Mouse (Mus musculus) CH12.LX (cell line): Measurements from ENCODE around the gene Jun. TPM values are rescaled to one million over a fixed set of nuclear protein-coding genes. Genes with fewer than 3 reads are reported as not detected.

ENCODE experiments used
- DNase-seq: peaks from one replicate; pipeline ENCODE4 v3.0.0-alpha.2; 2013; ENCODE audit errors: extremely low read depth
- H3K27ac ChIP-seq: 2 replicates; pipeline ENCODE4 v1.5.1; 2012; ENCODE audit warnings: low read depth, mild to moderate bottlenecking, control low read depth, moderate library complexity; ENCODE audit not compliant: insufficient read depth
- H3K27me3 ChIP-seq: replicated peaks from 2 replicates; pipeline ENCODE3; 2012; ENCODE audit warnings: inconsistent platforms
- H3K36me3 ChIP-seq, 2 experiments: replicated peaks in 1 of 2; 2 replicates each; pipeline versions ENCODE3 to v1.6.1; 2012; ENCODE audit warnings: inconsistent platforms in 1 of 2, low read length in 1 of 2, mild to moderate bottlenecking in 1 of 2, mixed read lengths in 1 of 2, moderate library complexity in 1 of 2; ENCODE audit not compliant: control insufficient read depth in 1 of 2, insufficient read depth in 1 of 2
- H3K4me1 ChIP-seq, 2 experiments: 2 replicates each; pipeline ENCODE4 v1.6.1; 2012; ENCODE audit warnings: inconsistent platforms in 1 of 2, moderate library complexity in 1 of 2; ENCODE audit not compliant: insufficient read depth in 2 of 2, control insufficient read depth in 1 of 2
- H3K4me2 ChIP-seq: 2 replicates; pipeline ENCODE4 v1.6.1; 2012; ENCODE audit warnings: low read depth, mild to moderate bottlenecking, control low read depth; ENCODE audit not compliant: poor library complexity, insufficient read depth, severe bottlenecking
- H3K4me3 ChIP-seq, 3 experiments: fragments of 150-350 bp in 1 of 3; sonication (generic) in 1 of 3; replicated peaks in 1 of 3; 2 replicates each; pipeline versions ENCODE3 to v1.5.1; 2011 to 2012; ENCODE audit warnings: low read depth in 2 of 3, low read length in 2 of 3, mild to moderate bottlenecking in 2 of 3, moderate library complexity in 2 of 3, control low read depth in 1 of 3, improper control_type of control experiment in 1 of 3, inconsistent platforms in 1 of 3, mixed read lengths in 1 of 3; ENCODE audit not compliant: poor library complexity in 1 of 3
- H3K79me2 ChIP-seq: replicated peaks from 2 replicates; pipeline ENCODE4 v1.6.1; 2012; ENCODE audit warnings: mild to moderate bottlenecking, moderate library complexity; ENCODE audit not compliant: control insufficient read depth, poor library complexity, insufficient read depth, severe bottlenecking; ENCODE audit errors: extremely low read depth
- H3K9ac ChIP-seq: 2 replicates; pipeline ENCODE4 v1.6.1; 2012; ENCODE audit warnings: low read depth, mild to moderate bottlenecking, control low read depth, moderate library complexity; ENCODE audit not compliant: insufficient read depth
- H3K9me3 ChIP-seq: replicated peaks from 2 replicates; pipeline ENCODE3; 2012; ENCODE audit warnings: low read length, inconsistent platforms, mixed read lengths
- CTCF ChIP-seq, 2 experiments: IDR thresholded peaks in 1 of 2; conservative IDR thresholded peaks in 1 of 2; 2 replicates each; pipeline ENCODE4 v1.5.1; 2011 to 2012; ENCODE audit warnings: low read depth in 2 of 2, low read length in 2 of 2, improper control_type of control experiment in 1 of 2, inconsistent platforms in 1 of 2, mild to moderate bottlenecking in 1 of 2, moderate library complexity in 1 of 2
- ELF1 ChIP-seq: IDR thresholded peaks from 2 replicates; pipeline ENCODE4 v1.6.1; 2014; ENCODE audit warnings: low read depth, mild to moderate bottlenecking, inconsistent platforms, low read length, improper control_type of control experiment
- ETS1 ChIP-seq: conservative IDR thresholded peaks from 2 replicates; pipeline ENCODE4 v1.6.1; 2012; ENCODE audit warnings: low read depth, mild to moderate bottlenecking, inconsistent platforms, low read length, improper control_type of control experiment, moderate library complexity
- GABPA ChIP-seq: IDR thresholded peaks from 2 replicates; pipeline ENCODE4 v1.6.1; 2012; ENCODE audit warnings: low read depth, low read length, improper control_type of control experiment, inconsistent platforms; ENCODE audit not compliant: insufficient replicate concordance
- IRF4 ChIP-seq: IDR thresholded peaks from 2 replicates; pipeline ENCODE4 v1.6.1; 2014; ENCODE audit warnings: low read depth, mild to moderate bottlenecking, inconsistent platforms, low read length, improper control_type of control experiment
- JUN ChIP-seq: IDR thresholded peaks from 2 replicates; pipeline ENCODE4 v1.6.1; 2011; ENCODE audit warnings: low read depth, mild to moderate bottlenecking, low read length, improper control_type of control experiment, moderate library complexity; ENCODE audit not compliant: insufficient read depth
- MAFK ChIP-seq: IDR thresholded peaks from 2 replicates; pipeline ENCODE4 v1.6.1; 2011; ENCODE audit warnings: low read length, improper control_type of control experiment; ENCODE audit not compliant: insufficient replicate concordance
- MAZ ChIP-seq: IDR thresholded peaks from 2 replicates; pipeline ENCODE4 v1.6.1; 2012; ENCODE audit warnings: low read depth, mild to moderate bottlenecking, inconsistent platforms, low read length, improper control_type of control experiment, moderate library complexity
- MEF2A ChIP-seq: IDR thresholded peaks from 2 replicates; pipeline ENCODE4 v1.6.1; 2014; ENCODE audit warnings: low read depth, mild to moderate bottlenecking, inconsistent platforms, low read length, improper control_type of control experiment, borderline replicate concordance
- MXI1 ChIP-seq: IDR thresholded peaks from 2 replicates; pipeline ENCODE4 v1.6.1; 2011; ENCODE audit warnings: mild to moderate bottlenecking, low read depth, low read length, improper control_type of control experiment
- MYC ChIP-seq: IDR thresholded peaks from 2 replicates; pipeline ENCODE4 v1.6.1; 2011; ENCODE audit warnings: low read depth, mild to moderate bottlenecking, improper control_type of control experiment, low read length
- NRF1 ChIP-seq: IDR thresholded peaks from 2 replicates; pipeline ENCODE4 v1.6.1; 2014; ENCODE audit warnings: low read depth, mild to moderate bottlenecking, inconsistent platforms, low read length, improper control_type of control experiment, moderate library complexity
- PAX5 ChIP-seq: IDR thresholded peaks from 2 replicates; pipeline ENCODE4 v1.6.1; 2012; ENCODE audit warnings: low read length, inconsistent platforms, mixed read lengths
- RAD21 ChIP-seq: IDR thresholded peaks from 2 replicates; pipeline ENCODE4 v1.6.1; 2011; ENCODE audit warnings: low read depth, mild to moderate bottlenecking, low read length, improper control_type of control experiment, moderate library complexity
- RCOR1 ChIP-seq: conservative IDR thresholded peaks from 2 replicates; pipeline ENCODE4 v1.6.1; 2012; ENCODE audit warnings: low read depth, mild to moderate bottlenecking, inconsistent platforms, low read length, improper control_type of control experiment
- TBP ChIP-seq: conservative IDR thresholded peaks from 2 replicates; pipeline ENCODE4 v1.6.1; 2011; ENCODE audit warnings: low read depth, low read length, improper control_type of control experiment
- TCF12 ChIP-seq: IDR thresholded peaks from 2 replicates; pipeline ENCODE4 v1.6.1; 2014; ENCODE audit warnings: low read depth, mild to moderate bottlenecking, inconsistent platforms, low read length, improper control_type of control experiment
- ZKSCAN1 ChIP-seq: IDR thresholded peaks from 2 replicates; pipeline ENCODE4 v1.6.1; 2012; ENCODE audit warnings: low read depth, inconsistent platforms, low read length, improper control_type of control experiment, borderline replicate concordance
- ZMIZ1 ChIP-seq: IDR thresholded peaks from 2 replicates; pipeline ENCODE4 v1.6.1; 2012; ENCODE audit warnings: low read depth, mild to moderate bottlenecking, inconsistent platforms, low read length, improper control_type of control experiment
- ZNF384 ChIP-seq: IDR thresholded peaks from 2 replicates; pipeline ENCODE4 v1.6.1; 2012; ENCODE audit warnings: low read depth, low read length, improper control_type of control experiment, inconsistent platforms
- dilution Hi-C: fragments of 300-500 bp; cut with MboI; formaldehyde crosslinking; loops from 2 replicates; pipeline ENCODE4 v1.14.3; 2020; ENCODE audit warnings: low sequenced_read_pairs; ENCODE audit not compliant: extremely low pct_unique_long_range_greater_than_20kb, extremely low pct_ligation_motif_present
- in situ Hi-C: fragments of 300-500 bp; cut with MboI; formaldehyde crosslinking; loops from 3 replicates; pipeline ENCODE4 v1.14.3; 2019; ENCODE audit warnings: low sequenced_read_pairs, low pct_ligation_motif_present, low pct_unique_long_range_greater_than_20kb, mixed read lengths
- polyA plus RNA-seq: library from polyadenylated mRNA; unstranded; fragments of >175 nt; gene quantifications from 2 replicates; pipeline ENCODE4 v1.2.1, GENCODE M21; 2012; ENCODE audit warnings: low read depth; ENCODE audit not compliant: insufficient read length
- total RNA-seq, 2 experiments: library from RNA; depleted of rRNA; stranded (reverse); fragments of 300-350 nt in 1 of 2; fragments of >200 nt in 1 of 2; gene quantifications; 2 replicates each; pipeline ENCODE4 v1.2.3; 2012 to 2014

Gene Jun
- total and polyA plus RNA-seq, 3 experiments, result 7.2 to 15.0 (median 10.4) TPM

- dilution Hi-C loops (no loop called here), in situ Hi-C loops (no loop called here)
- Histone ChIP-seq H3K79me2 (no peaks in the 10 kb centered on the region), H3K4me3 (no peak overlapping the region), H3K9me3 (no peaks in the 10 kb centered on the region), H3K4me1 (peaks cover 0 to 14% of the 10 kb centered on the region in 2 experiments; a peak in 2 of 4 replicates), H3K36me3 (no peaks in the 10 kb centered on the region), H3K27me3 (no peaks in the 10 kb centered on the region), H3K27ac (no peak overlapping the region), H3K9ac (no peak overlapping the region), H3K4me2 (no peak overlapping the region)
- TF ChIP-seq PAX5 (no peak), ZKSCAN1 (no peak), GABPA (no peak), TCF12 (no peak), ELF1 (no peak), ZNF384 (no peak), ETS1 (no peak), ZMIZ1 (no peak), RCOR1 (no peak), MAZ (no peak), IRF4 (no peak), CTCF (conservative IDR thresholded peaks at IDR 0.05 in 1 of 2, IDR thresholded peaks at IDR 0.05 in 1 of 2; ENCODE audit: low read depth in 2 of 2, low read length in 2 of 2) (no peak), NRF1 (no peak), JUN (no peak), TBP (no peak), MEF2A (no peak), RAD21 (no peak), MYC (no peak), MXI1 (no peak), MAFK (no peak)
- DNase-seq, result no peak
Observed at GRCm38 (mm10) chr4:95075591-95076002, 23.6 kb upstream of the Jun start.

- Histone ChIP-seq H3K27me3 (no peaks in the 10 kb centered on the region), H3K4me2 (no peak overlapping the region), H3K79me2 (no peaks in the 10 kb centered on the region), H3K9me3 (no peaks in the 10 kb centered on the region), H3K4me1 (peaks cover 0 to 14% of the 10 kb centered on the region in 2 experiments; a peak in 2 of 4 replicates), H3K27ac (no peak overlapping the region), H3K4me3 (no peak overlapping the region), H3K36me3 (no peaks in the 10 kb centered on the region), H3K9ac (no peak overlapping the region)
- dilution Hi-C loops, result no loop called here
- no peak for DNase-seq
- TF ChIP-seq MAZ, result no peak
- no peak for TF ChIP-seq ZMIZ1
- in situ Hi-C loops, result loop anchor here (25.0 kb wide), 1 partner anchor 488 kb away; the partner anchor contains the start of gene Fggy
Observed at GRCm38 (mm10) chr4:95074319-95074718, 22.3 kb upstream of the Jun start.
